Mouse (Mus musculus) liver, adult (tissue): ENCODE measurements around the gene Cited4.

Experiments used
- GATA4 ChIP-seq: IDR thresholded peaks from 2 replicates; pipeline ENCODE4 v1.6.1; 2014; ENCODE audit warnings: mild to moderate bottlenecking, low read length; ENCODE audit not compliant: insufficient replicate concordance

Cited4 gene

DNA sequence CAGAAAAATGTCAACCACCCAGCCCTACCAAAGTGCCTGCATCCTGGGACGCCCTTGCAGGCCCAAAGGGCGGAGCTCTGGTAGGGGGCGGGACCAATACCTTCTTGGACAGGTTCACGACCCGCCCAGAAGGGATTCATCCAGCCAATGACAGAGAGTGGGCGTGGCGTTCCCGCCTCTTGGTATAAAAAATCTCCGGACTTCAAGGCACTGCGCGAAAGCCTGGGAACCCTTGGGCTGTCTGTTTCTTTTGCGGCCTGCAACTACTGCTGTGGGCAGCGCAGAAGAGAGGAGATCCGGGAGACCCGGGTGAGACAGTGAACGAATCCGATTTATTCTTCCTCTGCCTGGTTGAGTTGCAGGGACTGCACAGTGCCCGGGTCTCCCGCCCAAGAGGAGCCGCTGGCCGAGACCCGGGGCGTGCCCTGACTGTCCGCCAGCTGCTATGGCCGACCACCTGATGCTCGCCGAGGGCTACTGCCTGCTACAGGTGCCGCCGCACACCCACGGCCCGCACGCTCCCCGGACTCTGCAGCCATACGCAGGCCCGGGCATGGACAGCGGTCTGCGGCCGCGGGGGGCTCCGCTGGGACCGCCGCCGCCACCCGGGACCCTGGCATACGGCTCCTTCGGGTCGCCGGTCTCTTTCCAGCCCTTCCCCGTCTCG, at the start of gene Cited4:
Gene Cited4, plus strand, starts transcription at position 215 of the 667 bp plus-strand sequence.
- TF ChIP-seq GATA4 = no peak

GRCm38 (mm10) chr4:120627728-120628127, 38.6 kb upstream of the Cited4 start:
- TF ChIP-seq GATA4 = no peak

- no peak for TF ChIP-seq GATA4
Measured at GRCm38 (mm10) chr4:120630218-120630931, 36.0 kb upstream of the Cited4 start.

DNA sequence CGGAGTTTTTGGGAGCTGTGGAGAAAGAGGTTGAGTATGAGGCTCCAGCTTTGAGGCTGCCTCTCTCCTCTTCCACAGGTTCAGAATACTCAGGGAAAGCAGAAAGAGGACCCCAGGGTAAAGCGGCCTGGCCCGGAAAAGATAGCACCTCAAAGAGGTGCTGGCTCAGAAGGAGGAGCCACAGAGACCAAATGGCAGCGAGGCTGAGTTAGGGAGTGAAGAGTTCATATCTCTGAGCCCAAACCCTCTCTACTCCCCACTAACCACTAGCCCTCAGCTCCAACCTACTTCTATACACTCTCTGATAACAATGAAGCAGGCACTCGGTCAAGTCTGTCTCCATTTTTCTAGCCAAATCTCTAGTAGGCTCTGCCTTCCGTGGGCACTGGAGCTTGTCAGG, 34.5 kb upstream of the Cited4 start:
- no peak for TF ChIP-seq GATA4

GRCm38 (mm10) chr4:120635351-120635750, 31.0 kb upstream of the Cited4 start:
- TF ChIP-seq GATA4 = no peak

DNA sequence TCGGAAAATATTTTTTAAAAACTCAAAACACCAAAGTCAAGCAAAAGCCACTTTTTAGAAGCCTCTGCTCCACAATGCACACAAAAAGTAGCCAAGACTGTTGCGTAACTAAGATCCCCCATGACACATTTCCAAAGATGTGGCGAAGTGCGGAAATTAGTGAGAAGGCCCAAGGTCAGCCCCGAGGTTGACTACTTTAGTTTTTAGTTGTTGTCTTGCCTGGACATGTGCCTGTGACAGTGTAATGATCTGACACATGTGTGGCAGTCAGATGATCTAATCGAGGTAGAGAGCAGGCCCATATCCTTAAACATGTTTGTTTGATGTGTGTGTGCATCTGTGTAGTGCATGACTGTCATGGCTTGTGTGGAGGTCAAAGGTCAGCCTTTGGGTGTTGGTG, 24.4 kb upstream of the Cited4 start:
- no peak for TF ChIP-seq GATA4

DNA sequence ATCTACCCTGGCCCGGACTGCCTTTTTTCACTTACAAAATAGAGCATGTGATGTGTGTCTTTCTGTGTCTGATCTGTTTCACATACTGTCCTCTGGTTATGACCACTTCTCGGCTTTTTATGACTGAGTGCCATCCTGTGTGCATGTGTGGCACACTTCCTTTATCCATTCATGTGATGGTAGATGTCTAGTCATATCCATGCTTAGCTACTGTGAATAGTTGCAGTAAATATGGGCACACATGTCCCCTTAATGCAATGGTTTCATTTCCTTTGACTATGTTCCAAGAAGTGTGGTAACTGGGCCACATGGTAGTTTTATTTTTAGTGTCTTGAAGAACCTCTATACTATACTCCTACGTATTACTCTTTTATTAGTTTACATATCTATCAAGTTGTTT, 22.5 kb upstream of the Cited4 start:
- TF ChIP-seq GATA4 = no peak

DNA sequence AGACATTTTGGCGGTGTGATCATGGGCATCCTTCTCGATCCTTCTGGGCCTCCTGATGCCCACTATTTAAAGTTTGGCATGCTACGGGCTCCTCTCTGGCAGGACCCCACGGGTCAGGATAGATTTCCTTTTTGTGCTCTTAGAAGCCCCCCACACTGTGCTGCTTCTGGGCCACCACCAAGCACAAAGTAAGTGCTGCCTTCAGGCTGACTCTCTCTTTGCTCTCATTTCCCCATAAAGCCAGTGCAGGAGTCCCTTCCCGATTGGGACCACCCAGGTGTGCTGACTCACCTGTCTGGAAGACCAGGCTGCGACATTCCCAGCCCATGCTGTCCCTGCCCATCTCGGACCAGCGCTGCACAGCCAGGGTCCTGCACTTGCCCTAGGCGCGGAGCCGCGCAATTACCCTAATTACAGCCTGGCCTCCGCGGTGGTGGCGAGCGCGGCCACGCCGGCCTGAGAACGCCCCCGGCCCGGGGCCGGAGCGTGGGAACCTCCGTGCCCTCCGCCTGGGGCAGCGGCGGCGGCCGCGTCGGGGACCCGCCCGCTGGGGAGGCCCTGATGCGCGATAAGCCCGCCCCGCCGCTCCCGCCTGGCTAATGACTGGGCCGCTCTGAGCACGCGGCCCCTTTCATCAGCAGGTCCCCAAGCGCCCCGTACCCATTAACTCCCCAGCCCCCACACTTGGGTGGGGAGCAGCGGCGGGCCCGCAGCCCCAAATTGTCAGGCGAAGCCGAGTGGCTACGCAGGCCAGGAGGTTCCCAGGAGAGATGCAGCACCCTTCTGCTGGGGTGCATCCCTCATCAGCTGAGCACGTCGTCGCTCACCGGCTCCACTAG, 16.8 kb upstream of the Cited4 start:
- no peak for TF ChIP-seq GATA4

GRCm38 (mm10) chr4:120650208-120650592, 16.2 kb upstream of the Cited4 start:
- no peak for TF ChIP-seq GATA4

DNA sequence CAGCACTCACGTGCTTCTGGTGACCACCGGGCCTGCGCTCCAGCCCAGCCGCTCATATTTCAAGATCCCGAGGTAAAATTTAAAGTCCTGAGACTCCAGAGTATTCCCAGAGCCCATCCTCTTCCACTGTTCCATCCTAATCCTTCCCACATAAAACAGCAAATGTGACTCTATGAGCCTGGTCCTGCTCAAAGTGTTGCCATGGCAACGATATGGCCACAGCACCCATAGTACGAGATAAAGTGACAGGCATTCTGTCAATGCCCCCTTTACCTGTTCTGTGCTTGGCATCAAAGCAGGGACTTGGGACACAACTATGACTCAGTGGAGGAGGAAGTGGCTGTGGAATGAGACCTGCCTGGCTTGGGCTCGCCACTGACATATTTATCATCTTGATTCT, 10.5 kb upstream of the Cited4 start:
- TF ChIP-seq GATA4 = no peak

GRCm38 (mm10) chr4:120660485-120660884, 5.9 kb upstream of the Cited4 start:
- TF ChIP-seq GATA4 = no peak

DNA sequence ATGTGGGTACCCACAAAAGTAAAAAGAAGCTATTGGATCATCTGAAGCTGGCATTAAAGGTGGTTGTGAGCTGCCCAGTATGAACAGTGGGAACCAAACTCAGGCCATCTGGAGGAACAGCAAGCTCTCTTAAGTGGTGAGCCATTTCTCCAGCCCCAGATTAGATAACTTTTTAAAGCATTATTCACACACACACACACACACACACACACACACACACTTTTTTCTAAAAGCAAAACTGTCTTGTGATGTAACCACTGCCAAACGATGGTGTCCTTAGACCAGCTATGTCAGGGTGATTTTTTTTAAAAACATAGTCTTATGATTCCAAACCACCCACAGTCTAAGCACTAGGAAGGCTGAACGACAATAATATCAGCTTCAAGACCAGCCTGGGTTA, 1.8 kb upstream of the Cited4 start:
- no peak for TF ChIP-seq GATA4

DNA sequence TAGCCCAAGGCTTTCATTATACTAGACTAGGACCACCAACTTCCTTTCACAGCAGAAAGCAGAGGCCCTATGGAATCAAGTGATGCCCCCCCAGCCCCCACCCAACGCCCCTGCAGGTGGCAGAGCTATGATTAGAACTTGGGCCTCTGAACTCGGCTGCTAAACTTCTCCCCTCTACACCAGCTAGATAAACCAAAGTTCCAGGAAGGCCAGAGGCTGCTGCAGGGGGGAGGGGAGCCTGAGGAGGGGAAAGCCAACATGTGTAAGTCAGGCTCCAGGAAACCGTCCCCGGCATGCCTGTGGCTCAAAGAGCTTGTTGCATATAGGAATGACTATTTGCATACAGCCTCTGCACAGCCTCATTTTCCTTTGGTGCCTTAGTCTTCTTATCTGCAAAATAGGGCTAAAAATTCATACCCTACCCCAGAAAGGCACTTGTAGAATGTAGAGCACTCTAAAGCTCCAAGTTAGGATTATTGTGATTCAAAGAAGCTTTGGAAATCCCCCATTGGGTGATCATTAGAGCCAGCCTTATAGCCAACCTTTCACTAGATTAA, 1.1 kb upstream of the Cited4 start:
- TF ChIP-seq GATA4 = no peak

DNA sequence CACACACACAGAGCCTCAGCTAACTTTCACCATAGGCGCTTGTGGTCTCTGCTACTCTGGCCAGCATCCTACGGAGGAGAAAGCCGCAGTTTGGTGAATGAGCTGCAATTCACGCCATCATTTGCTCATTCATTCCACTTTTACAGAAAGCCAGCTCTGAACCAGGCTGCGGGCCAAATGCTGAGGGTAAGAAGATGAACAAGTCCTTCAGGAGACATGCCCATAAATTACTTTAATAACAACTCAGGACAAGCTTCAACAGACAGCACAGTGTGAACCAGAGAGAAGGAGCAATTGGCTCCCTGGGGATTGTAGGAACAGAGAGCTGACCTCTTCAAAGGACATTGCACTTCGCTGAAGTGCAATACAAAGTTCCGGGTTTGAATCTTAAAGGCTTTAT, 590 bp upstream of the Cited4 start:
- TF ChIP-seq GATA4 = no peak

- TF ChIP-seq GATA4 = no peak
Measured at GRCm38 (mm10) chr4:120667045-120667501, 701 bp downstream of the Cited4 start.
